Mouse (Mus musculus): ENCODE data around the gene Smyd1. TPM values are rescaled to one million over a fixed set of nuclear protein-coding genes. Genes with fewer than 3 reads are reported as not detected.

The Smyd1 gene
- total RNA-seq (2021) = 100 to 1,000 TPM; 325 to 352 TPM
- polyA plus RNA-seq (2012; rRNA removed) = 192 and 372 TPM in 2 replicates
- long read RNA-seq, transcript Smyd1-202 (9 exons, 3,292 nt) = minor isoform, 47 of 203 reads
- long read RNA-seq, transcript Smyd1-201 (10 exons, 3,361 nt) = major isoform, 116 of 203 reads
- long read RNA-seq, partial matches to known transcripts = 11 of 203 reads
- long read RNA-seq, other reads (novel, unspliced or antisense) = 29 of 203 reads

DNA sequence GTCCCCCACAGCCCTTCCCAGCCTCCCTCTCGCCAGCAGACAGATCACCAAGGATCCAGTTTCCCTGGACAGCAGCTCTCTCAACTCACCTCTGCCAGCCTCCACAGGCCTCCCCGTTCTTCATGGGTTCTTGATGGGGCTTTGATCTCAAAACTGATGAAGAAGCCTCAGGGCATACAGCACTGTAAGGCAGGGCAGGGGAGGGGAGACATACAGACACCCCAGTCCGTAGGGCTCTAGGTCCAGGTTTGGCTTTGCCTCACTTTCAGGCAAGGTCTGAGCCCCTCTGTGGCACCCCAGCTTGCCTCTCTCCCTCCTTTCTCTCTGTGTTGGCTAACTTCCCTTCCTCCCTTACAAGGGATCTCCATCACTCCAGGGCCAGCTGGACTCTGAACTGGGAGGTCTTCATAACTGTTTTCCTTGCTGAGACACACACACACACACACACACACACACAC is at the start of gene Smyd1:
Gene Smyd1 (minus strand): TSS at position 408 of the 458 bp plus-strand sequence.
- intact Hi-C loops (cut with DNase I) = no loop called here
- 83% methylated on average over 3 of the region's 3 CpGs for WGBS

DNA sequence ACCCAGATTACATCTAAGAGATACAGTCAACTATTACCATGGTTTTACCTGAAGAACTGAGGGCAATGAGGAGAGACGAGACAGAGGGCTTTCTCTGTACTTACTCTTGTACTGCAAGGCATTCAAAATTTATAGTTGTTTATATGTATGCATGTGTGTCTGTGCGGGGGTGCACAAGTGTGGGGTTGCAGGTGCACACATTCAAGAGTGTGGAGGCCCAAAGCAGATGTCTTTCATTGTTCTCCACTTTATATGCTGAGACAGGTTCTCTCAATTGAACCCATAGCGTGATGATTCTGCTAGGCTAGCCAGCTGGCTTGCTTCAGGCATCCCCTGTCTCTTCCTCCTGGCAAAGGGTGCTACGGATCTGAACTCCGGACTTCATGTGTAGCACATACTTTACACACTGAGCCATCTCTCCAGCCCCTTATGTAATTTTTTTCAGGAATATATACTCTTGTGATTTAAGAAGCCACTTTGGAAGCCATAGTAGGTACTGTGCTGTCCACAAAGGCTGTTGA is 49.1 kb upstream of the Smyd1 start:
- no peaks in the 10 kb centered on the region for H3K36me3 ChIP-seq (ENCODE audit: control insufficient read depth, insufficient read depth, low read length)
- H3K27ac ChIP-seq = no peak overlapping the region
- H3K4me3 ChIP-seq = no peak overlapping the region
- intact Hi-C loops (cut with DNase I) = no loop called here
- H3K9ac ChIP-seq (ENCODE audit: low read depth, low read length) = no peak overlapping the region
- no peaks in the 10 kb centered on the region for H3K4me1 ChIP-seq (ENCODE audit: control insufficient read depth, insufficient read depth, low read length)
- no peaks in the 10 kb centered on the region for H3K27me3 ChIP-seq (ENCODE audit: control insufficient read depth, insufficient read depth, low read length)
- H3K79me2 ChIP-seq (replicated peaks; ENCODE audit: control insufficient read depth, insufficient read depth, low read length) = no peaks in the 10 kb centered on the region
- no peak for DNase-seq
- no peak for TF ChIP-seq CTCF (IDR thresholded peaks at IDR 0.05)
- TF ChIP-seq POLR2A (IDR thresholded peaks at IDR 0.05; ENCODE audit: insufficient read depth, low read depth, low read length) = no peak
- WGBS = 91% methylated on average over 5 of the region's 5 CpGs

More for the DNA sequence above, at the start of gene Smyd1:
- H3K27ac ChIP-seq = no peak within 1 kb of the TSS
- no peaks in the 10 kb centered on the region for H3K27me3 ChIP-seq (ENCODE audit: control insufficient read depth, insufficient read depth, low read length)
- no peaks in the 10 kb centered on the region for H3K4me1 ChIP-seq (ENCODE audit: control insufficient read depth, insufficient read depth, low read length)
- H3K9ac ChIP-seq (ENCODE audit: low read depth, low read length) = no peak within 1 kb of the TSS
- no peak within 1 kb of the TSS for H3K4me3 ChIP-seq
- H3K36me3 ChIP-seq (ENCODE audit: control insufficient read depth, insufficient read depth, low read length) = no peaks in the 10 kb centered on the region
- H3K79me2 ChIP-seq (replicated peaks; ENCODE audit: control insufficient read depth, insufficient read depth, low read length) = no peaks in the 10 kb centered on the region
- TF ChIP-seq POLR2A (IDR thresholded peaks at IDR 0.05; ENCODE audit: insufficient read depth, low read depth, low read length) = no peak
- no peak for TF ChIP-seq CTCF (IDR thresholded peaks at IDR 0.05)
- TF ChIP-seq EP300 (IDR thresholded peaks at IDR 0.05; ENCODE audit: insufficient read depth, low read depth, low read length) = no peak
- DNase-seq = no peak

DNA sequence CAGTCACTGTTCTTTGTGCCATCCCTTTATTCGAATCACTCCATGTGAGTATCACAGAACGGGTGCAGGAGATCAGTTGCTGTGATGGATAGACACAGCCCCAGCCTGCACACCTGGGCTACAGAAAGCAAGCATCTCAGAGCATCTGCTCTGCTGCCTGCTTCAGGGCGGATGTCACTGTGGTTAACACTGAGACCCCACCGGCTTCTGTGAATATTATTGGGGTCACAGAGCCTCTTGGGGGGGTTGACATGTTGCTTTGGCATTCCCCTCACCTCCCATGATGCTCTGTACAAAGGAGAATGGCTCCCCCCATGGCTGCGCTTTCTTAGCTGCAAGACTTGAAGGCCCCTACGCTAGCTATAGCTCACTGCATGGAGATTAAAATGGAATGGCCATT is 47.4 kb upstream of the Smyd1 start:
- H3K79me2 ChIP-seq (replicated peaks; ENCODE audit: control insufficient read depth, insufficient read depth, low read length) = no peaks in the 10 kb centered on the region
- no peak overlapping the region for H3K27ac ChIP-seq
- no peaks in the 10 kb centered on the region for H3K27me3 ChIP-seq (ENCODE audit: control insufficient read depth, insufficient read depth, low read length)
- TF ChIP-seq EP300 (IDR thresholded peaks at IDR 0.05; ENCODE audit: insufficient read depth, low read depth, low read length) (no peak), CTCF (IDR thresholded peaks at IDR 0.05) (no peak), POLR2A (IDR thresholded peaks at IDR 0.05; ENCODE audit: insufficient read depth, low read depth, low read length) (no peak)
- H3K4me1 ChIP-seq (ENCODE audit: control insufficient read depth, insufficient read depth, low read length) = no peaks in the 10 kb centered on the region
- H3K9ac ChIP-seq (ENCODE audit: low read depth, low read length) = no peak overlapping the region
- intact Hi-C loops (cut with DNase I) = no loop called here
- WGBS = 90% methylated on average over 6 of the region's 6 CpGs
- no peak overlapping the region for H3K4me3 ChIP-seq
- no peaks in the 10 kb centered on the region for H3K36me3 ChIP-seq (ENCODE audit: control insufficient read depth, insufficient read depth, low read length)
- DNase-seq = no peak

DNA sequence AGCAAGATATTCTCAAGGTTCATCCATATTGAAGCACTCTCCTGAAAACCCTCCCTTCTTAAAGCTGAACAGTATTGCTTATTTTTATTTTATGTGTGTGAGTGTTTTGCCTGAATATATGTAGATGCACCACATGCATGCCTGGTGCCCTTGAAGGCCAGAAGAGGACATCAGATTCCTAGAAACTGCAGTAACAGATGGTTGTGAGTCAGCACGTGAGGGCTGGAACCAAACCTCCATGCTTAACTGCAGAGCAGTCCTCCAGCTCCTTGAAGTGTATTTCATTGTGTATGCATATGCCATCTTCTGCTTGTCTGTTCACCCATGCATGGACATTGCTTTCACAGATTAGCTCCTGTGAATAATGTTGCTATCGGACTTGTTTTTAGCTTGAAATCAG is 42.0 kb upstream of the Smyd1 start:
- no peaks in the 10 kb centered on the region for H3K27me3 ChIP-seq (ENCODE audit: control insufficient read depth, insufficient read depth, low read length)
- no peaks in the 10 kb centered on the region for H3K36me3 ChIP-seq (ENCODE audit: control insufficient read depth, insufficient read depth, low read length)
- no peaks in the 10 kb centered on the region for H3K4me1 ChIP-seq (ENCODE audit: control insufficient read depth, insufficient read depth, low read length)
- H3K27ac ChIP-seq = no peak overlapping the region
- H3K9ac ChIP-seq (ENCODE audit: low read depth, low read length) = no peak overlapping the region
- no peak for TF ChIP-seq EP300 (IDR thresholded peaks at IDR 0.05; ENCODE audit: insufficient read depth, low read depth, low read length)
- TF ChIP-seq CTCF (IDR thresholded peaks at IDR 0.05) = no peak
- no peak for TF ChIP-seq POLR2A (IDR thresholded peaks at IDR 0.05; ENCODE audit: insufficient read depth, low read depth, low read length)
- no peak overlapping the region for H3K4me3 ChIP-seq
- intact Hi-C loops (cut with DNase I) = no loop called here
- no peaks in the 10 kb centered on the region for H3K79me2 ChIP-seq (replicated peaks; ENCODE audit: control insufficient read depth, insufficient read depth, low read length)
- no peak for DNase-seq
- WGBS = 72% methylated on average over 2 of the region's 2 CpGs

DNA sequence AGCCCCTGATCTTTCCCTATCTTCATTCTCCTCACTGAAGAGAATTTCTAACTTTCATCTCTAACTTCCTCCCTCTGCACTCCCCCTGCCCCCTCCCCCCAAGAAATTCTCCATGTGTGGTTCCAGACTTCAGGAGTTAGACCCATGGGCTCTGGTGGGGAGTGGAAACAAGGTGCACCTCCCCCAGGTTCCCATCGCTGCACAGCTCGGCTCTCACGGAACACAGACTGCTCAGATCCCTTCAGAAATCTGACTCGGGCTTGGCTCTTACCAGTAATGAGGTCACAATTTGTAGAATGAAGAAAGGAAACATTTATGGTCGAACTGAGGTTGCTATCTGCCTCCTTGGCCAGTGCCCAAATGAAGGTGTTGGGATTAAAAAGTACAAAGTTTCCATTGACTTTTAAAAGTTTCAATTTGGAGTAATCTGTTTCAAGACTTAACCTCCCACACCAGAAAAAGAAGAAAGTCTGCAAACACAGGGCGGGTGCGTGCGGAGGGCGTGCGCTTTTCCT is 39.2 kb upstream of the Smyd1 start:
- H3K27ac ChIP-seq = no peak overlapping the region
- TF ChIP-seq EP300 (IDR thresholded peaks at IDR 0.05; ENCODE audit: insufficient read depth, low read depth, low read length) (no peak), CTCF (IDR thresholded peaks at IDR 0.05) (no peak), POLR2A (IDR thresholded peaks at IDR 0.05; ENCODE audit: insufficient read depth, low read depth, low read length) (no peak)
- H3K4me3 ChIP-seq = no peak overlapping the region
- no peak overlapping the region for H3K9ac ChIP-seq (ENCODE audit: low read depth, low read length)
- H3K79me2 ChIP-seq (replicated peaks; ENCODE audit: control insufficient read depth, insufficient read depth, low read length) = no peaks in the 10 kb centered on the region
- WGBS = 62% methylated on average over 10 of the region's 10 CpGs
- no peaks in the 10 kb centered on the region for H3K4me1 ChIP-seq (ENCODE audit: control insufficient read depth, insufficient read depth, low read length)
- H3K27me3 ChIP-seq (ENCODE audit: control insufficient read depth, insufficient read depth, low read length) = no peaks in the 10 kb centered on the region
- no peak for DNase-seq
- intact Hi-C loops (cut with DNase I) = no loop called here
- H3K36me3 ChIP-seq (ENCODE audit: control insufficient read depth, insufficient read depth, low read length) = no peaks in the 10 kb centered on the region

DNA sequence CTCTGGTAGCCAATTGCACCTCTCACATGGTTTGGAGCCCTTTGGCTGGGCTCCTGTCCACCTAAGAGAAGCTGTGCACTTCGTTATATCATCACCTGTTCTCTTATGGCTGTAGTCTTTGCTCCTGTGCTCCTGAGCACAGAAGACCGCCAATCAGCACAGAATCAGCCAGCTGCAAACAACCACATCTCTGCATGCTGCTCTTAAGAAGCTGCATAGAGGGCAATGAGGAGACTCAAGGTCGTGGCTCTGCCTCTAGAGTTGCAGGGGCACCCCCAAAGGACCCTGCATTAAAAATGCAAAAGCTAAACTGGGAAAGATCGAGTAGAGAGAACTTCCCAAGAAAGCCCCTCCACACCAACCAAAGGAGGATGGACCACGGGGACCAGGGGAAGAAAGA is 38.7 kb upstream of the Smyd1 start:
- intact Hi-C loops (cut with DNase I) = no loop called here
- TF ChIP-seq CTCF (IDR thresholded peaks at IDR 0.05) (no peak), POLR2A (IDR thresholded peaks at IDR 0.05; ENCODE audit: insufficient read depth, low read depth, low read length) (no peak), EP300 (IDR thresholded peaks at IDR 0.05; ENCODE audit: insufficient read depth, low read depth, low read length) (no peak)
- no peak overlapping the region for H3K27ac ChIP-seq
- no peak overlapping the region for H3K9ac ChIP-seq (ENCODE audit: low read depth, low read length)
- H3K4me3 ChIP-seq = no peak overlapping the region
- H3K4me1 ChIP-seq (ENCODE audit: control insufficient read depth, insufficient read depth, low read length) = no peaks in the 10 kb centered on the region
- no peak for DNase-seq
- no peaks in the 10 kb centered on the region for H3K36me3 ChIP-seq (ENCODE audit: control insufficient read depth, insufficient read depth, low read length)
- 54% methylated on average over 5 of the region's 5 CpGs for WGBS
- H3K27me3 ChIP-seq (ENCODE audit: control insufficient read depth, insufficient read depth, low read length) = no peaks in the 10 kb centered on the region
- no peaks in the 10 kb centered on the region for H3K79me2 ChIP-seq (replicated peaks; ENCODE audit: control insufficient read depth, insufficient read depth, low read length)
